Mouse (Mus musculus): ENCODE results near the gene Tbx15. TPM values are rescaled to one million over a fixed set of nuclear protein-coding genes. Genes with fewer than 3 reads are reported as not detected.

Gene Tbx15
- polyA plus RNA-seq, 1 experiment from 2014 or later = 16.0 TPM

- 0% methylated on average over 1 of the region's 1 CpGs for WGBS
- peaks cover 95% of the 10 kb centered on the region for H3K27me3 ChIP-seq
- H3K27ac ChIP-seq = no peak overlapping the region
- no peak overlapping the region for H3K9ac ChIP-seq
- ATAC-seq (ENCODE audit: insufficient number of reproducible peaks, insufficient read depth, low FRiP score, low TSS enrichment, low read depth) = no peak
- H3K4me3 ChIP-seq = no peak overlapping the region
- H3K9me3 ChIP-seq = no peaks in the 10 kb centered on the region
- peaks cover 32% of the 10 kb centered on the region for H3K4me1 ChIP-seq
- no peak overlapping the region for H3K4me2 ChIP-seq
- no peaks in the 10 kb centered on the region for H3K36me3 ChIP-seq
Observed at GRCm38 (mm10) chr3:99238691-99239090, 1.5 kb upstream of the Tbx15 start.

GRCm38 (mm10) chr3:99239301-99240045 lies 708 bp upstream of the Tbx15 start:
- Histone ChIP-seq H3K36me3 (no peaks in the 10 kb centered on the region), H3K27me3 (peaks cover 98% of the 10 kb centered on the region), H3K4me3 (peak overlapping the region; percentile 39), H3K4me1 (peaks cover 25% of the 10 kb centered on the region), H3K9ac (no peak overlapping the region), H3K9me3 (no peaks in the 10 kb centered on the region), H3K4me2 (peak overlapping the region; percentile 54; the same call in 1 of the 2 replicates), H3K27ac (no peak overlapping the region)
- ATAC-seq (ENCODE audit: insufficient number of reproducible peaks, insufficient read depth, low FRiP score, low TSS enrichment, low read depth) = no peak
- WGBS = 6% methylated on average over 20 of the region's 20 CpGs

DNA sequence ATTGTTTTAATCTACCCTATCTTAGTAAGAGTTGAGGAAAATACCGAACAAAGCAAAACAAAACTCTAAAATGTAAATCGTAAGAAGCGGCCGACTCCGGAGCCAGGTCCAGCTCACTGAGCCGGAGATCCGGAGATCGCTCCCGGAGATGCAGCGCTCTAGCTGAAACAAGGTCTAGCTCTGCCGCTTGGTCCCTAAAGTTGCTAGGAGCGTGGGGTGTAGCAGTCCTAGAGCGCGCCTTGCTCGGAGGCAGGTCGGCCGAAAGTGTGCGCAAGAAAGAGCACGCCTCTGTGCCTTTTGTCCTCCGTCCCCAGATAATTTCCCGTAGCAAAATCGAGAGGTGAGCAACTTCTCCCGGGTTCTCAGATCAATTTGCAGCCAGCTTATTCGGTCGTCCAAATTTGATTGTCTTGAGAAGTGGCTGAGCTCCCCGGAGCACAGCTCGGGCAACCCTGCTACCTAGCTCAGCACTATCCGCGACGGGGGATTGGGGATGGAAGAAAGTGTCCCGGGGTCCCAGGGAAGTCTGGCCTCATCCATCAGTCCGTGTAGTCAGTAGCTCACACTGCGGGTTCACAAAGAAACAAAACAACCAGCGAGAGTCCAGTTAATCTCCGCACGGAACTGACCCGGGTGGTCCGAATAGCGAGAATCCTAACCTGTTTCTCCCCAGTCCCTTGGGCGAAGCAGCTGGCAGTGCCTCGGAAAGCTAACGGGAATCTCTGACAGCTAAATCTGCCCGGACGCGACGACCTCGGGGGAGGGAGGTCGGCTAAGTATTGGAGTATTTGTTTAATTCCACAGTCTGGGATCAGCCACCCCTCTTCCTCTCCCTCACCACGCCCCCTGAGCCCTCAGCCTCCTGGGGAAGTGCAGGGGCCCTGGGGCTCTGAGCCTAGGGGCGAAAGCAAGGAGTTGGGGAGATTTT lies 894 bp downstream of the Tbx15 start:
- Histone ChIP-seq H3K9me3 (no peaks in the 10 kb centered on the region), H3K4me3 (peak overlapping the region; percentile 39), H3K4me2 (peak overlapping the region; percentile 54), H3K9ac (peak overlapping the region; percentile 67), H3K27ac (peak overlapping the region; percentile 65), H3K4me1 (peaks cover 15% of the 10 kb centered on the region; the same call in 1 of the 2 replicates), H3K36me3 (no peaks in the 10 kb centered on the region), H3K27me3 (peaks cover 98% of the 10 kb centered on the region)
- WGBS = under 1% methylated on average over 50 of the region's 50 CpGs
- no peak for ATAC-seq (ENCODE audit: insufficient number of reproducible peaks, insufficient read depth, low FRiP score, low TSS enrichment, low read depth)

- Histone ChIP-seq H3K36me3 (no peaks in the 10 kb centered on the region), H3K4me3 (peak overlapping the region; percentile 7; the same call in 1 of the 2 replicates), H3K4me2 (peak overlapping the region; percentile 26), H3K27me3 (peaks cover 99% of the 10 kb centered on the region), H3K4me1 (peaks cover 15% of the 10 kb centered on the region; the same call in 1 of the 2 replicates), H3K9ac (no peak overlapping the region), H3K27ac (no peak overlapping the region), H3K9me3 (no peaks in the 10 kb centered on the region)
- no peak for ATAC-seq (ENCODE audit: insufficient number of reproducible peaks, insufficient read depth, low FRiP score, low TSS enrichment, low read depth)
- WGBS = 12% methylated on average over 8 of the region's 8 CpGs
Observed at GRCm38 (mm10) chr3:99242481-99242880, 2.3 kb downstream of the Tbx15 start.

GRCm38 (mm10) chr3:99245341-99245740 lies 5.2 kb downstream of the Tbx15 start:
- peaks cover 99% of the 10 kb centered on the region for H3K27me3 ChIP-seq
- H3K9ac ChIP-seq = no peak overlapping the region
- H3K4me1 ChIP-seq = peaks cover 26% of the 10 kb centered on the region
- H3K4me2 ChIP-seq = no peak overlapping the region
- WGBS = 23% methylated on average over 3 of the region's 3 CpGs
- ATAC-seq (ENCODE audit: insufficient number of reproducible peaks, insufficient read depth, low FRiP score, low TSS enrichment, low read depth) = no peak
- H3K36me3 ChIP-seq = no peaks in the 10 kb centered on the region
- no peak overlapping the region for H3K4me3 ChIP-seq
- H3K27ac ChIP-seq = no peak overlapping the region
- H3K9me3 ChIP-seq = no peaks in the 10 kb centered on the region

- no peak overlapping the region for H3K27ac ChIP-seq
- no peaks in the 10 kb centered on the region for H3K9me3 ChIP-seq
- no peak overlapping the region for H3K9ac ChIP-seq
- peaks cover 99% of the 10 kb centered on the region for H3K27me3 ChIP-seq
- peaks cover 18% of the 10 kb centered on the region for H3K4me1 ChIP-seq
- H3K4me2 ChIP-seq = no peak overlapping the region
- WGBS = 37% methylated on average over 3 of the region's 3 CpGs
- no peaks in the 10 kb centered on the region for H3K36me3 ChIP-seq
- no peak for ATAC-seq (ENCODE audit: insufficient number of reproducible peaks, insufficient read depth, low FRiP score, low TSS enrichment, low read depth)
- no peak overlapping the region for H3K4me3 ChIP-seq
Observed at GRCm38 (mm10) chr3:99246629-99247028, 6.4 kb downstream of the Tbx15 start.

DNA sequence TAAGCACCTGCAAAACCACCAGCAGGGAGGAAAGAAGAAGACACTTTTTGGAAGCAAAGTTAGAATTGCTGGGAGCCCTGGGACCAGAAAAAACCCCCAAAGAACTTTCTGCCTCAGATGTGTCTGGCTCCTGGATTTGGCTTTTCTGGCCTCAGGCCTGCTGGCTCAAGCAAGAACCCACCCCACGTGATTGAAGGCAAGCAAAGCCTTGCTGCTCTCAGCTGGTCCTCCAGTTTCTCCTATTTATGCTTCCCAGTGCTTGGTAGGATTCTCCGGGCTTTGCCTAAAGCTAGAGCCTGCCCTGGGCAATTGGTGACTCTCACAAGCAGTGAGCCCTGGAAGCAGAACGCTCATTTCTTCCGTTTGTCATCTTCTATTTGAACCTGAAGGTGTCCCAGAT lies 7.4 kb downstream of the Tbx15 start:
- Histone ChIP-seq H3K9ac (no peak overlapping the region), H3K9me3 (no peaks in the 10 kb centered on the region), H3K4me1 (peaks cover 15% of the 10 kb centered on the region), H3K27ac (no peak overlapping the region), H3K4me2 (no peak overlapping the region), H3K27me3 (peaks cover 99% of the 10 kb centered on the region), H3K36me3 (no peaks in the 10 kb centered on the region), H3K4me3 (no peak overlapping the region)
- 15% methylated on average over 4 of the region's 4 CpGs for WGBS
- ATAC-seq (ENCODE audit: insufficient number of reproducible peaks, insufficient read depth, low FRiP score, low TSS enrichment, low read depth) = no peak

- Histone ChIP-seq H3K9ac (peak overlapping the region; percentile 49), H3K4me2 (peak overlapping the region; percentile 49), H3K27me3 (peaks cover 99% of the 10 kb centered on the region)
Observed at GRCm38 (mm10) chr3:99247996-99248801, 8.0 kb downstream of the Tbx15 start.

DNA sequence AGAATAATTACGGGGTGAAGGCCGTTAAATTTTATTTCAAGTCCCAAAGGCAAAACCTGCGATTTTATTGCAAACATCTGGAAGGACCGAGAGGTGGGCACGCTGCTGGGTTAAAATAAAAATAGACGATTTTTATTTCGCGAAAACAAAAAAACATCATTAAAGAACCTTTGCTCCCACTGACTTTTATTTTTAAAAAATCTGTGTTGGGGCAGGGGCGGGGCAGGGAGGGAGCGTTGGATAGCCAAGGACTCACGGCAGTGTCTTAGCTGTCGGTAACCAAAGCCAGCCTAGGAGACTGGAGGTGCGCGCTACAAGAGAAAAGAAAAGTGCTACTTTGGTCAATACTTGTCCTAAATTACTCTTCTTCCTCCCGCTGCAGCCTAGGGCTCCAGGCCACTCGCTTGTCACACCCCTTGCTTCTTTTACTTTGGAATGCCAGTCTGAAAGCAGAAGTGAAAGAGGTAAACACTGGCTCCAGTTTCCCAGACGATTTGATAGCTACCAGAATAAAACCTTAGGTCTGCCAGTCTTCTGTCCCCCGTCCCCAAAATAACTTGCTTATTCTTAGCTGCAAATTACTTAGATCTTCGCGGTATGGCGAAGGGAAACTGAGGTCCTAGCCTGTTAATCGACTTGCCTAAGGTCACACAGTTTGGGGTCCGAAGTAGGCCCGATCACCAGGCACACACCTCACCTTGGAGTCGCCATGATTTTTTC lies 8.8 kb downstream of the Tbx15 start:
- H3K4me3 ChIP-seq = peak overlapping the region; percentile 20; the same call in 1 of the 2 replicates
- ATAC-seq (ENCODE audit: insufficient number of reproducible peaks, insufficient read depth, low FRiP score, low TSS enrichment, low read depth) = no peak
- no peaks in the 10 kb centered on the region for H3K36me3 ChIP-seq
- peaks cover 20% of the 10 kb centered on the region for H3K4me1 ChIP-seq
- 3% methylated on average over 25 of the region's 25 CpGs for whole genome bisulfite sequencing
- peaks cover 99% of the 10 kb centered on the region for H3K27me3 ChIP-seq
- peak overlapping the region; percentile 49 for H3K9ac ChIP-seq
- H3K9me3 ChIP-seq = no peaks in the 10 kb centered on the region
- H3K4me2 ChIP-seq = peak overlapping the region; percentile 49
- no peak overlapping the region for H3K27ac ChIP-seq

More at GRCm38 (mm10) chr3:99247996-99248801, 8.0 kb downstream of the Tbx15 start:
- 5% methylated on average over 28 of the region's 28 CpGs for WGBS
- H3K9me3 ChIP-seq = no peaks in the 10 kb centered on the region
- no peaks in the 10 kb centered on the region for H3K36me3 ChIP-seq
- ATAC-seq (ENCODE audit: insufficient number of reproducible peaks, insufficient read depth, low FRiP score, low TSS enrichment, low read depth) = no peak
- peaks cover 14% of the 10 kb centered on the region for H3K4me1 ChIP-seq
- H3K27ac ChIP-seq = no peak overlapping the region
- H3K4me3 ChIP-seq = peak overlapping the region; percentile 20; the same call in 1 of the 2 replicates

GRCm38 (mm10) chr3:99249551-99249870 lies 9.3 kb downstream of the Tbx15 start:
- Histone ChIP-seq H3K9ac (no peak overlapping the region), H3K27ac (0 out of 2 replicates have a peak overlapping the region, but pooled peaks have one; percentile 17), H3K4me1 (peaks cover 22% of the 10 kb centered on the region), H3K27me3 (peaks cover 99% of the 10 kb centered on the region), H3K9me3 (no peaks in the 10 kb centered on the region), H3K36me3 (no peaks in the 10 kb centered on the region), H3K4me2 (peak overlapping the region; percentile 49), H3K4me3 (0 out of 2 replicates have a peak overlapping the region, but pooled peaks have one; percentile 16)
- no peak for ATAC-seq (ENCODE audit: insufficient number of reproducible peaks, insufficient read depth, low FRiP score, low TSS enrichment, low read depth)
- WGBS = 6% methylated on average over 11 of the region's 11 CpGs
